Mouse (Mus musculus) kidney, adult 2 months (tissue): ENCODE data around the gene 1810065E05Rik. TPM values are rescaled to one million over a fixed set of nuclear protein-coding genes. Genes with fewer than 3 reads are reported as not detected.

ENCODE experiments used
- DNase-seq: peaks from one replicate; pipeline ENCODE4 v3.0.0; 2021
- H3K27ac ChIP-seq: fragments of 200-500 bp; 2 replicates; pipeline ENCODE4 v1.5.1; 2012; ENCODE audit warnings: low read depth, low read length, control low read depth, inconsistent platforms; ENCODE audit not compliant: insufficient read depth
- H3K27me3 ChIP-seq: fragments of 200-500 bp; replicated peaks from 2 replicates; pipeline ENCODE4 v1.6.1; 2012; ENCODE audit warnings: mild to moderate bottlenecking, moderate library complexity, low read length, inconsistent platforms; ENCODE audit not compliant: control insufficient read depth, insufficient read depth
- H3K36me3 ChIP-seq: fragments of 200-500 bp; 2 replicates; pipeline ENCODE4 v1.6.1; 2012; ENCODE audit warnings: mild to moderate bottlenecking, moderate library complexity, low read length, inconsistent platforms; ENCODE audit not compliant: control insufficient read depth, insufficient read depth
- H3K4me1 ChIP-seq: fragments of 200-500 bp; 2 replicates; pipeline ENCODE4 v1.6.1; 2011; ENCODE audit warnings: low read length; ENCODE audit not compliant: control insufficient read depth, insufficient read depth
- H3K4me3 ChIP-seq: fragments of 200-500 bp; 2 replicates; pipeline ENCODE4 v1.5.1; 2011; ENCODE audit warnings: mild to moderate bottlenecking, low read depth, low read length, control low read depth; ENCODE audit not compliant: insufficient read depth
- CTCF ChIP-seq: fragments of 200-500 bp; conservative IDR thresholded peaks from 2 replicates; pipeline ENCODE4 v1.5.1; 2011; ENCODE audit warnings: low read depth, mild to moderate bottlenecking, control low read depth, low read length, moderate library complexity, mixed read lengths; ENCODE audit not compliant: insufficient read depth, insufficient read length
- POLR2A ChIP-seq: fragments of 200-500 bp; IDR thresholded peaks from one replicate; pipeline ENCODE4 v1.6.1; 2011; ENCODE audit warnings: low read depth, low read length, control low read depth
- WGBS: fragments of 180-500 bp; shearing (Covaris S2); methylation state at CpG from one replicate; pipeline ENCODE4 v1.1.7; 2018; 5-methylcytosine and 5-hydroxymethylcytosine counted together
- polyA plus RNA-seq: library from polyadenylated mRNA; depleted of rRNA; stranded (reverse); fragments of >200 nt; gene quantifications from 2 replicates; pipeline ENCODE4 v1.2.3, GENCODE M21; 2012; rRNA removed

1810065E05Rik gene
- not detected in 2 replicates for polyA plus RNA-seq

GRCm38 (mm10) chr11:58420815-58421214 lies at the start of gene 1810065E05Rik:
1810065E05Rik (plus strand) TSS chr11:58421111.
- Histone ChIP-seq H3K36me3 (no peaks in the 10 kb centered on the region), H3K27ac (no peak within 1 kb of the TSS), H3K27me3 (no peaks in the 10 kb centered on the region), H3K4me3 (no peak within 1 kb of the TSS), H3K4me1 (no peaks in the 10 kb centered on the region)
- DNase-seq: no peak
- no peak for TF ChIP-seq CTCF
- TF ChIP-seq POLR2A: no peak
- 30% methylated on average over 1 of the region's 1 CpGs for WGBS

- no peak overlapping the region for H3K4me3 ChIP-seq
- H3K4me1 ChIP-seq: no peaks in the 10 kb centered on the region
- WGBS: 85% methylated on average over 2 of the region's 2 CpGs
- no peak for DNase-seq
- TF ChIP-seq POLR2A: no peak
- H3K27ac ChIP-seq: no peak overlapping the region
- H3K27me3 ChIP-seq: no peaks in the 10 kb centered on the region
- H3K36me3 ChIP-seq: no peaks in the 10 kb centered on the region
Observed at GRCm38 (mm10) chr11:58377273-58377672, 43.6 kb upstream of the 1810065E05Rik start.

GRCm38 (mm10) chr11:58377686-58378085 lies 43.2 kb upstream of the 1810065E05Rik start:
- no peak overlapping the region for H3K27ac ChIP-seq
- no peak for TF ChIP-seq POLR2A
- no peak for TF ChIP-seq CTCF

GRCm38 (mm10) chr11:58378763-58379278 lies 42.1 kb upstream of the 1810065E05Rik start, which contains the start of gene Lypd8:
Lypd8 (plus strand) TSS chr11:58379043.
- WGBS: 87% methylated on average over 3 of the region's 3 CpGs

More at GRCm38 (mm10) chr11:58377686-58378085, 43.2 kb upstream of the 1810065E05Rik start:
- H3K27me3 ChIP-seq: no peaks in the 10 kb centered on the region
- no peak overlapping the region for H3K4me3 ChIP-seq
- DNase-seq: no peak
- H3K4me1 ChIP-seq: no peaks in the 10 kb centered on the region
- no peaks in the 10 kb centered on the region for H3K36me3 ChIP-seq
- WGBS: 67% methylated on average over 1 of the region's 1 CpGs

GRCm38 (mm10) chr11:58379516-58379915 lies 41.4 kb upstream of the 1810065E05Rik start:
- Histone ChIP-seq H3K4me1 (no peaks in the 10 kb centered on the region), H3K27me3 (no peaks in the 10 kb centered on the region), H3K36me3 (no peaks in the 10 kb centered on the region), H3K4me3 (no peak overlapping the region), H3K27ac (no peak overlapping the region)
- TF ChIP-seq CTCF (no peak), POLR2A (no peak)
- no peak for DNase-seq
- 92% methylated on average over 1 of the region's 1 CpGs for WGBS

More at GRCm38 (mm10) chr11:58378763-58379278, 42.1 kb upstream of the 1810065E05Rik start, which contains the start of gene Lypd8:
- Histone ChIP-seq H3K4me1 (no peaks in the 10 kb centered on the region), H3K27me3 (no peaks in the 10 kb centered on the region), H3K4me3 (no peak within 1 kb of the TSS), H3K36me3 (no peaks in the 10 kb centered on the region), H3K27ac (no peak within 1 kb of the TSS)
- TF ChIP-seq CTCF: no peak
- TF ChIP-seq POLR2A: no peak
- no peak for DNase-seq

GRCm38 (mm10) chr11:58382471-58382870 lies 38.4 kb upstream of the 1810065E05Rik start:
- H3K27me3 ChIP-seq: no peaks in the 10 kb centered on the region
- no peaks in the 10 kb centered on the region for H3K4me1 ChIP-seq
- no peak for DNase-seq
- no peak overlapping the region for H3K4me3 ChIP-seq
- TF ChIP-seq CTCF (no peak), POLR2A (no peak)
- no peak overlapping the region for H3K27ac ChIP-seq
- no peaks in the 10 kb centered on the region for H3K36me3 ChIP-seq
- WGBS: 92% methylated on average over 6 of the region's 6 CpGs

- H3K4me1 ChIP-seq: no peaks in the 10 kb centered on the region
- 65% methylated on average over 6 of the region's 6 CpGs for WGBS
- TF ChIP-seq CTCF: no peak
- TF ChIP-seq POLR2A: no peak
- DNase-seq: no peak
- H3K27ac ChIP-seq: no peak overlapping the region
- H3K27me3 ChIP-seq: no peaks in the 10 kb centered on the region
- H3K36me3 ChIP-seq: no peaks in the 10 kb centered on the region
- no peak overlapping the region for H3K4me3 ChIP-seq
Observed at GRCm38 (mm10) chr11:58399985-58400645, 20.8 kb upstream of the 1810065E05Rik start.
